Mouse (Mus musculus) thymus, adult 2 months (tissue): ENCODE measurements around the gene Tmem126b.

Source experiments
- CTCF ChIP-seq: fragments of 200-500 bp; IDR thresholded peaks from 2 replicates; pipeline ENCODE4 v1.5.1; 2012; ENCODE audit warnings: mild to moderate bottlenecking, control low read depth, low read length, moderate library complexity, borderline replicate concordance; ENCODE audit not compliant: control insufficient read depth, poor library complexity, insufficient read depth; ENCODE audit errors: extremely low read depth
- POLR2A ChIP-seq: fragments of 200-500 bp; IDR thresholded peaks from 2 replicates; pipeline ENCODE4 v1.6.1; 2012; ENCODE audit warnings: mild to moderate bottlenecking, low read length, control low read depth, moderate library complexity; ENCODE audit not compliant: control insufficient read depth, poor library complexity, insufficient read depth; ENCODE audit errors: extremely low read depth

- TF ChIP-seq POLR2A (no peak), CTCF (no peak)
Observed at GRCm38 (mm10) chr7:90443101-90444091, 32.4 kb downstream of the Tmem126b start.
